Mouse (Mus musculus): Measurements from ENCODE around the gene Zfp605.

GRCm38 (mm10) chr5:110098991-110099477 lies 10.9 kb upstream of the Zfp605 start:
- TF ChIP-seq CTCF (IDR thresholded peaks at IDR 0.05) (no peak), EP300 (IDR thresholded peaks at IDR 0.05; ENCODE audit: insufficient read depth, low read depth, low read length) (no peak)

All from heart, adult 2 months (tissue).